ENCODE assay signal across 10 mouse cellular contexts in the genomic region with DNA sequence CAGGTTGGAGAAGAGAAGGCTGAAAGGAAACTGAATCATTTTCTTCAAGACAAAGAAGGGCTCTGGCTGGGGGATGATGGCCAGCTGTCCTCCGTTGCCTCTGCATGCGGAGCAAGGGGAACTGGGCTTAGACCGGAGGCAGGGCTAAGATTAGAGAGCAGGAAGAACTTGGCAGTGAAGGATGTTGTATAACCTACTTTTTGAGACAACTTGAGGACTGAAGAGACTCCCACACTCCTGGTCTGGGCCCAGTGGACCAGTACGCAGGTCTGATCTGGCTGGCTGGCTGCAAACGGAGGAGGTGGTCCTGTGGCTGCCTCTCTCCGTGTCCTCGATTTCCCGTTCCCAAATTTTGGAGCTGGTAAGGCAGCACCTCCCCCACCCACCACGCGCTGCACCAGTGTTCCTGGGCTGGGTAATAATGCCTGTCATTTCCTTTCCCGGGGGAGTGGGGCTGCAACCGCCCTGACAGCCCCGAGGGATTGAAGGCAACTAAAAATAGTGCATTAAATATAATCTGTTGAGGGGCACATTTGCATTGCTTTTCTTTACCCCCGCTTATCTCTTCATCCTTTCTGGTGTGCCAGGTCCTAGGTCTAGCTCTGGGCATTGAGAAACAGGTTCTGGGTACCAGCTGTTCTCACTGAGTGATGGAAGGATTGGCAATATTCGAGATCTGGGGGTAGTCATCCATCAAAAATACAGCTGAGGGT. TPM values are rescaled to one million over a fixed set of nuclear protein-coding genes. Genes with fewer than 3 reads are reported as not detected.
A peak's percentile ranks its signal among the peaks of the same experiment; 100 is the strongest.
DNase-seq lines count a peak whose midpoint lies in the region; ATAC-seq lines count a peak whose summit lies in the region.
"Had no signal": no experiment of that assay in that cellular context is flagged by ENCODE, and none has a peak within 500 bp of the region (broad histone marks: within the 10 kb centered on the region; RNA-seq: fewer than 3 reads in every experiment).

No protein-coding gene starts in this region.

- no peak overlapping the region for H3K4me2 ChIP-seq in forebrain, embryonic 13.5 days
- peak overlapping the region; percentile 37 for H3K4me2 ChIP-seq in neural tube, embryonic 15.5 days
- H3K4me2 ChIP-seq: embryonic facial prominence, embryonic 15.5 days had no signal

- H3K9me3 ChIP-seq in forebrain, embryonic 13.5 days (replicated peaks) = no peaks in the 10 kb centered on the region
- no peaks in the 10 kb centered on the region for H3K9me3 ChIP-seq in forebrain, embryonic 10.5 days
- H3K9me3 ChIP-seq in neural tube, embryonic 15.5 days (replicated peaks) = no peaks in the 10 kb centered on the region
- H3K9me3 ChIP-seq: embryonic facial prominence, embryonic 15.5 days had no signal

- WGBS in forebrain, embryonic 13.5 days = 54% methylated on average over 15 of the region's 15 CpGs
- 59% methylated on average over 15 of the region's 15 CpGs for WGBS in forebrain, embryonic 10.5 days
- WGBS in neural tube, embryonic 15.5 days = 24% methylated on average over 15 of the region's 15 CpGs

- H3K27me3 ChIP-seq in forebrain, embryonic 13.5 days = no peaks in the 10 kb centered on the region
- 0 out of 2 replicates have a peak, but pooled peaks cover 11% of the 10 kb centered on the region for H3K27me3 ChIP-seq in forebrain, embryonic 10.5 days (ENCODE audit: poor library complexity, severe bottlenecking)
- H3K27me3 ChIP-seq in neural tube, embryonic 15.5 days (replicated peaks) = no peaks in the 10 kb centered on the region

- intact Hi-C loops in heart, postnatal 36 days (cut with DNase I) = loop anchor here (5.0 kb wide), 1 partner anchor 44 kb away; a partner anchor contains a TSS
- intact Hi-C loops in left cerebral cortex, postnatal 14 days (cut with DNase I) = no loop called here

- ATAC-seq in forebrain, embryonic 13.5 days = peak; percentile 67
- ATAC-seq in neural tube, embryonic 15.5 days (ENCODE audit: low FRiP score) = 0 out of 2 replicates have a peak, but pooled peaks have one; percentile 21

- no peak overlapping the region for H3K4me3 ChIP-seq in forebrain, embryonic 13.5 days
- H3K4me3 ChIP-seq in forebrain, embryonic 10.5 days = no peak overlapping the region
- H3K4me3 ChIP-seq in neural tube, embryonic 15.5 days (replicated peaks) = no peak overlapping the region
- H3K4me3 ChIP-seq: embryonic facial prominence, embryonic 15.5 days had no signal

- no peak overlapping the region for H3K27ac ChIP-seq in forebrain, embryonic 13.5 days
- H3K27ac ChIP-seq in forebrain, embryonic 10.5 days = no peak overlapping the region
- no peak overlapping the region for H3K27ac ChIP-seq in neural tube, embryonic 15.5 days (replicated peaks)
- H3K27ac ChIP-seq: embryonic facial prominence, embryonic 15.5 days had no signal

- no peak for DNase-seq in forebrain, embryonic 10.5 days (ENCODE audit: extremely low spot score, low spot score)
- DNase-seq in brain, adult 2 months (ENCODE audit: low read depth, low spot score) = peak; percentile 90
- DNase-seq in heart, postnatal 36 days = peak; percentile 37 to 45
- DNase-seq in left cerebral cortex, postnatal 14 days (ENCODE audit: low spot score in 2 of 2) = peak; percentile 71 to 78
- no peak for DNase-seq in cerebellum, postnatal 4 days (ENCODE audit: low spot score in 2 of 2)
- no peak for DNase-seq in gastrocnemius, postnatal 10 days

- no peaks in the 10 kb centered on the region for H3K36me3 ChIP-seq in forebrain, embryonic 13.5 days (ENCODE audit: poor library complexity, severe bottlenecking)
- no peaks in the 10 kb centered on the region for H3K36me3 ChIP-seq in forebrain, embryonic 10.5 days (replicated peaks)
- no peaks in the 10 kb centered on the region for H3K36me3 ChIP-seq in neural tube, embryonic 15.5 days
- H3K36me3 ChIP-seq: embryonic facial prominence, embryonic 15.5 days had no signal

- H3K4me1 ChIP-seq in forebrain, embryonic 13.5 days = peaks cover 8% of the 10 kb centered on the region
- H3K4me1 ChIP-seq in forebrain, embryonic 10.5 days = peaks cover 18% of the 10 kb centered on the region
- peaks cover 11% of the 10 kb centered on the region for H3K4me1 ChIP-seq in neural tube, embryonic 15.5 days

- no peak overlapping the region for H3K9ac ChIP-seq in forebrain, embryonic 13.5 days
- no peak overlapping the region for H3K9ac ChIP-seq in neural tube, embryonic 15.5 days (replicated peaks)
- H3K9ac ChIP-seq: embryonic facial prominence, embryonic 15.5 days had no signal

RNA-seq across cellular contexts. Expression of a gene that starts 12.6 kb away (rescaled TPM):
- polyA plus RNA-seq in forebrain, embryonic 13.5 days (2015; fragmentation: Nextera tagmentation; extraction: Ambion mirVana) = 7.0 and 8.3 TPM in 2 replicates
- 5.6 and 6.5 TPM in 2 replicates for polyA plus RNA-seq in forebrain, embryonic 10.5 days (2016; fragmentation: Nextera tagmentation; extraction: Ambion mirVana)
- 1 to 10 TPM; 9.6 to 9.7 TPM for total RNA-seq in heart, postnatal 36 days (2021)
- total RNA-seq in left cerebral cortex, postnatal 14 days (2021) = 10 to 100 TPM; 14.4 to 19.2 TPM
- polyA plus RNA-seq in neural tube, embryonic 15.5 days (2015; fragmentation: Nextera tagmentation; extraction: Ambion mirVana) = 13.3 and 14.9 TPM in 2 replicates
- 1 to 10 TPM; 4.0 to 4.4 TPM for total RNA-seq in gastrocnemius, postnatal 10 days (2021)

RNA-seq across cellular contexts. Expression of a gene that starts 15.3 kb away (rescaled TPM):
- polyA plus RNA-seq in forebrain, embryonic 13.5 days (2015; fragmentation: Nextera tagmentation; extraction: Ambion mirVana) = 2.0 and 4.5 TPM in 2 replicates
- polyA plus RNA-seq in forebrain, embryonic 10.5 days (2016; fragmentation: Nextera tagmentation; extraction: Ambion mirVana) = 1.7 and 1.8 TPM in 2 replicates
- total RNA-seq in heart, postnatal 36 days (2021) = 1 to 10 TPM; 4.5 to 6.1 TPM
- 1,000 to 10,000 TPM; 2,700 to 3,013 TPM for total RNA-seq in left cerebral cortex, postnatal 14 days (2021)
- 3.8 and 6.9 TPM in 2 replicates for polyA plus RNA-seq in neural tube, embryonic 15.5 days (2015; fragmentation: Nextera tagmentation; extraction: Ambion mirVana)
- total RNA-seq in gastrocnemius, postnatal 10 days (2021) = 1 to 10 TPM; 2.8 to 5.1 TPM

RNA-seq across cellular contexts. Expression of a gene that starts 29.0 kb away (rescaled TPM):
- polyA plus RNA-seq in forebrain, embryonic 13.5 days (2015; fragmentation: Nextera tagmentation; extraction: Ambion mirVana) = 0.26 and 0.42 TPM in 2 replicates
- 0.29 and 0.47 TPM in 2 replicates for polyA plus RNA-seq in forebrain, embryonic 10.5 days (2016; fragmentation: Nextera tagmentation; extraction: Ambion mirVana)
- 1 to 10 TPM; 4.0 to 4.7 TPM for total RNA-seq in heart, postnatal 36 days (2021)
- total RNA-seq in left cerebral cortex, postnatal 14 days (2021) = 1 to 10 TPM; 2.8 TPM
- polyA plus RNA-seq in neural tube, embryonic 15.5 days (2015; fragmentation: Nextera tagmentation; extraction: Ambion mirVana) = 0.54 and 0.91 TPM in 2 replicates
- 1 to 10 TPM; 3.4 to 5.4 TPM for total RNA-seq in gastrocnemius, postnatal 10 days (2021)
- polyA plus RNA-seq: neural tube, embryonic 11.5 days had no signal

RNA-seq across cellular contexts. Expression of a gene that starts 40.2 kb away (rescaled TPM):
- 29.7 and 31.5 TPM in 2 replicates for polyA plus RNA-seq in forebrain, embryonic 13.5 days (2015; fragmentation: Nextera tagmentation; extraction: Ambion mirVana)
- 26.9 and 27.0 TPM in 2 replicates for polyA plus RNA-seq in forebrain, embryonic 10.5 days (2016; fragmentation: Nextera tagmentation; extraction: Ambion mirVana)
- 10 to 100 TPM; 66.9 to 79.2 TPM for total RNA-seq in heart, postnatal 36 days (2021)
- 10 to 100 TPM; 28.8 to 34.2 TPM for total RNA-seq in left cerebral cortex, postnatal 14 days (2021)
- polyA plus RNA-seq in neural tube, embryonic 15.5 days (2015; fragmentation: Nextera tagmentation; extraction: Ambion mirVana) = 42.2 and 47.0 TPM in 2 replicates
- 10 to 100 TPM; 50.9 to 53.8 TPM for total RNA-seq in gastrocnemius, postnatal 10 days (2021)

RNA-seq across cellular contexts. Expression of a gene that starts 45.5 kb away (rescaled TPM):
- polyA plus RNA-seq in forebrain, embryonic 13.5 days (2015; fragmentation: Nextera tagmentation; extraction: Ambion mirVana) = 13.1 and 15.9 TPM in 2 replicates
- polyA plus RNA-seq in forebrain, embryonic 10.5 days (2016; fragmentation: Nextera tagmentation; extraction: Ambion mirVana) = 14.0 and 16.3 TPM in 2 replicates
- total RNA-seq in heart, postnatal 36 days (2021) = 1 to 10 TPM; 2.6 to 2.7 TPM
- 1 to 10 TPM; 1.3 TPM for total RNA-seq in left cerebral cortex, postnatal 14 days (2021)
- 7.4 and 11.0 TPM in 2 replicates for polyA plus RNA-seq in neural tube, embryonic 15.5 days (2015; fragmentation: Nextera tagmentation; extraction: Ambion mirVana)
- 1 to 10 TPM; 2.1 to 3.0 TPM for total RNA-seq in gastrocnemius, postnatal 10 days (2021)

Comparison
In these comparisons a context has a peak if more than half of its experiments do, and no peak if none do; other contexts are left out.
1. DNase-seq: peak in brain, adult 2 months (single experiment), heart, postnatal 36 days (2 of 2) and left cerebral cortex, postnatal 14 days (2 of 2); none in forebrain, embryonic 10.5 days (single experiment), cerebellum, postnatal 4 days (0 of 2) and gastrocnemius, postnatal 10 days (single experiment).
2. RNA of a gene that starts 15.3 kb away (total RNA-seq): 2,700 to 3,013 TPM in left cerebral cortex, postnatal 14 days; 4.5 to 6.1 TPM in heart, postnatal 36 days and 2.8 to 5.1 TPM in gastrocnemius, postnatal 10 days; every median in the first group is over 100 times any median in the second.